Mouse (Mus musculus) hindbrain, embryonic 10.5 days (tissue): Measurements from ENCODE around the gene Ube2j1. TPM values are rescaled to one million over a fixed set of nuclear protein-coding genes. Genes with fewer than 3 reads are reported as not detected.

Experiments used
- DNase-seq: peaks from one replicate; pipeline ENCODE4 v3.0.0-alpha.2; 2017; ENCODE audit warnings: low spot score
- H3K27ac ChIP-seq: fragments of 300-500 bp; sonication (generic); 2 replicates; pipeline ENCODE4 v1.5.1; 2016; ENCODE audit warnings: mild to moderate bottlenecking, moderate library complexity
- H3K27me3 ChIP-seq: fragments of 300-500 bp; sonication (generic); 2 replicates; pipeline ENCODE4 v1.6.1; 2016; ENCODE audit warnings: mild to moderate bottlenecking; ENCODE audit not compliant: poor library complexity, insufficient read depth, severe bottlenecking
- H3K36me3 ChIP-seq: fragments of 300-500 bp; sonication (generic); 2 replicates; pipeline ENCODE4 v1.6.1; 2016; ENCODE audit warnings: mild to moderate bottlenecking, moderate library complexity
- H3K4me1 ChIP-seq: fragments of 300-500 bp; sonication (generic); replicated peaks from 2 replicates; pipeline ENCODE4 v1.6.1; 2016; ENCODE audit warnings: mild to moderate bottlenecking
- H3K4me3 ChIP-seq: fragments of 300-500 bp; sonication (generic); 2 replicates; pipeline ENCODE4 v1.5.1; 2016; ENCODE audit warnings: mild to moderate bottlenecking, moderate library complexity
- H3K9me3 ChIP-seq: fragments of 300-500 bp; sonication (generic); 2 replicates; pipeline ENCODE4 v1.6.1; 2016; ENCODE audit warnings: mild to moderate bottlenecking, moderate library complexity
- WGBS: fragments of 180-500 bp; shearing (Covaris S2); methylation state at CpG from one replicate; pipeline ENCODE4 v1.1.7; 2016; 5-methylcytosine and 5-hydroxymethylcytosine counted together
- polyA plus RNA-seq: library from polyadenylated mRNA; unstranded; fragments of >200 nt; fragmentation: Nextera tagmentation; extraction: Ambion mirVana; gene quantifications from 2 replicates; pipeline ENCODE4 v1.2.1, GENCODE M21; 2016

Ube2j1 gene
- polyA plus RNA-seq, 1 experiment from 2014 or later: 49.0 TPM

- peak overlapping the region; percentile 85 for H3K4me3 ChIP-seq
- H3K9me3 ChIP-seq: peaks cover 7% of the 10 kb centered on the region; the same call in 1 of the 2 replicates
- peaks cover 36% of the 10 kb centered on the region for H3K36me3 ChIP-seq
- H3K27me3 ChIP-seq: no peaks in the 10 kb centered on the region
- H3K4me1 ChIP-seq: peaks cover 19% of the 10 kb centered on the region
- DNase-seq: peak; percentile 48
- H3K27ac ChIP-seq: peak overlapping the region; percentile 97
- WGBS: 2% methylated on average over 55 of the region's 55 CpGs
Observed at GRCm38 (mm10) chr4:33030264-33031194, 687 bp upstream of the Ube2j1 start.

GRCm38 (mm10) chr4:33032045-33032444 is 829 bp downstream of the Ube2j1 start:
- H3K4me3 ChIP-seq: peak overlapping the region; percentile 85
- no peak for DNase-seq
- peaks cover 9% of the 10 kb centered on the region; the same call in 1 of the 2 replicates for H3K9me3 ChIP-seq
- peak overlapping the region; percentile 97 for H3K27ac ChIP-seq
- WGBS: 10% methylated on average over 4 of the region's 4 CpGs
- H3K36me3 ChIP-seq: peaks cover 44% of the 10 kb centered on the region
- H3K27me3 ChIP-seq: no peaks in the 10 kb centered on the region
- H3K4me1 ChIP-seq: peaks cover 19% of the 10 kb centered on the region

DNA sequence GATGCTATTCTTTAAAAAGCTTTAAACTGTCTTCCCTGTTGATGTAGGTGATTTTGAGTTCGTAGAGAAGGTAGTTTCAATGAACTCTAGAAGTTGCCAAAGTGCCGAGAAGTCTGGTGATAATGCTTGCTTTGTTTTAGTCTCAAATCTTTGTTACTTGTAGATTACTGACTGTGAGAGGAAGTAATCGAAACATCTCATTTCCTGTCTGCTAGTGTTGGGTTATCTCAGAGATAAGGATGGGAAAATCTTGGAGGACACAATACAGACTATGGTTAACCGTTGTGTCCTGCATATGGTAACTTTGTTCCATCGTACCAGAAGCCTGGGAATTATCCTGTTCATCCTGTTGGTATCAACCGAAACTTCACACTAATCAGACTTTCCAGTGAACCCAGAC is 2.3 kb downstream of the Ube2j1 start:
- H3K9me3 ChIP-seq: peaks cover 9% of the 10 kb centered on the region; the same call in 1 of the 2 replicates
- H3K36me3 ChIP-seq: peaks cover 39% of the 10 kb centered on the region
- H3K4me1 ChIP-seq: peaks cover 19% of the 10 kb centered on the region
- no peaks in the 10 kb centered on the region for H3K27me3 ChIP-seq
- no peak overlapping the region for H3K4me3 ChIP-seq
- WGBS: 83% methylated on average over 6 of the region's 6 CpGs
- no peak for DNase-seq
- H3K27ac ChIP-seq: no peak overlapping the region

DNA sequence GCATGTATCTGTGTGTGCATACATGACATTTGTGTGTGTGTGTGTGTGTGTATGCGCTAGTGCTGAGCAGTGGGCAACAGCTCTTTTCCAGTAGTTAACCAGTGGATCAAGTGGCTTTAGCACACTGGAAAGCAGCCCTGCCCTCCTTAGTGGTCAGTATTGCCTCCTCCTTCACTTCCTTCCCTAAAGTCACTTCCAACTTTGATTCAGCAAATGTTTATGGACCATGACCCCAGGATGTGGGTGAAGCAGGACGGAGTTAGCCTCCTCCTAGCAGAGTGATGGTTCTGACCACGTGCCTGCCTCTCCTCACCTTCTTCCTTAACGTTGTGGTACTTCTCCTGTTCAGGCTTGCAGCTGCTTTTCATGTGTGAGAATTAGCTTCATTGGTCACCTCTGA is 8.6 kb downstream of the Ube2j1 start:
- Histone ChIP-seq H3K36me3 (peaks cover 91% of the 10 kb centered on the region), H3K27ac (no peak overlapping the region), H3K4me1 (no peaks in the 10 kb centered on the region), H3K27me3 (no peaks in the 10 kb centered on the region), H3K9me3 (peaks cover 6% of the 10 kb centered on the region; the same call in 1 of the 2 replicates), H3K4me3 (no peak overlapping the region)
- 93% methylated on average over 4 of the region's 4 CpGs for WGBS
- no peak for DNase-seq

GRCm38 (mm10) chr4:33049601-33050000 is 18.4 kb downstream of the Ube2j1 start:
- DNase-seq: no peak
- Histone ChIP-seq H3K4me3 (no peak overlapping the region), H3K4me1 (no peaks in the 10 kb centered on the region), H3K27ac (no peak overlapping the region), H3K27me3 (no peaks in the 10 kb centered on the region), H3K9me3 (no peaks in the 10 kb centered on the region), H3K36me3 (peaks cover 83% of the 10 kb centered on the region)
- WGBS: 97% methylated on average over 11 of the region's 11 CpGs

DNA sequence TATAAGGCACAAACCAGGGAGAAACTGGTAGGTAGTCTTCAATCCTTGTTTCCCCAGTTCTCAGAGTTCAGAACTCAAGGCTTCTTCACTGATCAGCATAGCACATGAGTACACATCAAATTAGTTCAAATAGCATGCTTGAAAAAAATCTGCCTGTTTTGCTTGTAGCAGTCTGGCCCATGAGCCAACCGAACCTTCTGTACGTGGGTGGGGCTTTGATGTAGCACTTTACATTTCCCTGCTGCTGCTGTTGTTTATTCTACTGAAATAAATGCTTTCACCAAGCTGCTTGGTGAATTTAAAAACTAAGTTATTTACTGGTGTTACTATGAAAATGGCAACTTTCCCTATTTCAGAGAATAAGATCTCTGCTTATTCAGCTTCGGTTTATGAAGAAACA is 20.8 kb downstream of the Ube2j1 start:
- 96% methylated on average over 3 of the region's 3 CpGs for WGBS
- Histone ChIP-seq H3K27me3 (no peaks in the 10 kb centered on the region), H3K36me3 (peaks cover 58% of the 10 kb centered on the region)

DNA sequence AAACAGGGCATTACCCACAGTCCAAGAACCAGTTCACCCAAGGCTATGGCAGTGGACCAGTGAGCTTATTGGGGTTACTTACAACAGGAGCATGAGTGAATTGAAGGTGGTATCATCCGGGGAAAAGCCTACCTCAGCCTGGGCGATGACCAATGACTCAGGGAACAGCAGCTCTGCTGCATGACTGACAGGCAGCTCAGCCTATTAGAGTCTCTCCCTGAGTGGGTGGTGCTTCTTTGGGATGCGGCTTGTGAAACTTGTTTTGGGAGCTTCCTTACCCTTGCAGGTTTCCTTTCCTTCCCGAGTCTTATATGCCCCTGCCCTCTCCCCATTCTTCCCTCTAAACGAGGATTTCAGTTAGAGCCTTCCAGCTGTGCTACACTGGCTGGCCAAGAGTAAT is 21.4 kb downstream of the Ube2j1 start:
- no peak overlapping the region for H3K4me3 ChIP-seq
- H3K9me3 ChIP-seq: no peaks in the 10 kb centered on the region
- no peaks in the 10 kb centered on the region for H3K27me3 ChIP-seq
- no peaks in the 10 kb centered on the region for H3K4me1 ChIP-seq
- H3K27ac ChIP-seq: no peak overlapping the region
- DNase-seq: no peak
- peaks cover 52% of the 10 kb centered on the region for H3K36me3 ChIP-seq
- 84% methylated on average over 5 of the region's 5 CpGs for WGBS

More for the DNA sequence above, 20.8 kb downstream of the Ube2j1 start:
- no peak for DNase-seq
- H3K27ac ChIP-seq: no peak overlapping the region
- H3K9me3 ChIP-seq: no peaks in the 10 kb centered on the region
- no peaks in the 10 kb centered on the region for H3K4me1 ChIP-seq
- H3K4me3 ChIP-seq: no peak overlapping the region

GRCm38 (mm10) chr4:33054426-33054825 is 23.2 kb downstream of the Ube2j1 start:
- Histone ChIP-seq H3K27me3 (no peaks in the 10 kb centered on the region), H3K9me3 (no peaks in the 10 kb centered on the region), H3K27ac (no peak overlapping the region), H3K4me3 (no peak overlapping the region), H3K36me3 (peaks cover 34% of the 10 kb centered on the region), H3K4me1 (0 out of 2 replicates have a peak, but pooled peaks cover 3% of the 10 kb centered on the region)
- DNase-seq: no peak

GRCm38 (mm10) chr4:33056317-33056716 is 25.1 kb downstream of the Ube2j1 start:
- Histone ChIP-seq H3K4me3 (no peak overlapping the region), H3K27me3 (no peaks in the 10 kb centered on the region), H3K27ac (no peak overlapping the region), H3K4me1 (0 out of 2 replicates have a peak, but pooled peaks cover 3% of the 10 kb centered on the region), H3K36me3 (peaks cover 17% of the 10 kb centered on the region), H3K9me3 (no peaks in the 10 kb centered on the region)
- WGBS: 83% methylated on average over 1 of the region's 1 CpGs
- no peak for DNase-seq

DNA sequence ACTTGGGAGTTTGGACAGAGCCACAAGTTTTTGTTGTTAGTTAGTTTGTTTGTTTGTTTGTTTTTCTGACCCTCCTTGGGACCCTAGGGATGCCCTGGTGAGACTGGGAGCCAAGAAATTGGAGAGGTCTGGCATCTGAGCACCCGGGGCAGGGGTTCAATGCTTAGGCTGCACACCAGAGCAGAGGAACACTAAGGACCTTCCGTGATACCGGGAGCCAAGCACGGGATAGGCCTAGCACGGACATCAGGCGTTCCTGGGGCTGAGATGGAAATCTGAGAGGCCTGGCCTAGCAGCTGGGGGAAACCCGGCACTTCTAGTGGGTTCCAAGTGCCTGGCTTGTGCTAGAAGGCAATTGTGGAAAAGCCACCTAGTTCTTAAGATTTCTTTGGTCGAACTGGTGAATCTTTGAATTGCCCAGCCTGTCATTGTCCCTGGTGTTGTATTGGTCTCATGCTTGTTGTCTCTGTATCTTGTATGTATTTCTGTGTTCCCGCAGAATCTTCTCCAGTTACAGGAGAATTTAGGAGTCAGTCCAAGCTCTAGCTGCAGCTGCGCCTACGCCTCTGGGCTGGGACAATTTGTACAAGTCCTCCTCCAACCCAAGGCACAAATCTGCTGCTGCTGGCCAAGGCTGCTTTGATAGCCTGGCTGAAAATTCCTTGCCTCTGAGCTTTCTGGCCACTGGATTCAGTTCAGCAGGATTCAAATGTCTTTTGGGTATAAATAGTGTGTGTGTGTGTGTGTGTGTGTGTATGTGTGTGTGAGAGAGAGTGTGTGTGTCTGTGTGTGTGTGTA is 26.9 kb downstream of the Ube2j1 start:
- no peaks in the 10 kb centered on the region for H3K36me3 ChIP-seq
- 69% methylated on average over 11 of the region's 11 CpGs for WGBS
- H3K27me3 ChIP-seq: no peaks in the 10 kb centered on the region
- no peak overlapping the region for H3K27ac ChIP-seq
- DNase-seq: no peak
- no peak overlapping the region for H3K4me3 ChIP-seq
- H3K9me3 ChIP-seq: no peaks in the 10 kb centered on the region
- 0 out of 2 replicates have a peak, but pooled peaks cover 3% of the 10 kb centered on the region for H3K4me1 ChIP-seq

DNA sequence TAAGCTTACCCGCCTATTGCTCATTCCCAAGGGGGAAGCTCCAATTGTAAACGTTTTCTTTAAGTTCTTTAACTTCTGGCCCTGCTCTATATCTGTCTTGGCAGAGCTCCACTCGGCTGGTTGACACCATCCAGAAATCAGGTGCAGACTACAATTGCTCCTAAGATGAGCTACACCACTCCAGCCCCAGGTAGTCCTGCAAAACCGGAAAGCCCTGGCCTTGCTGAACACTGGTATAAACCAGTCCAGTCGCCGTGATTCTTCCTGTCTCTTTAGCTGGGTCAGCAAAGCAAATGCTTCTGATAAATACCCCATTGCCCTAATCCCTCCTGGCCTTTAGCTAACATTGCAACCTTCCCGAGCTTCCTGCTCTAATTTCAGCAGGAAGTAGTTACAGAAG is 29.9 kb downstream of the Ube2j1 start:
- no peak overlapping the region for H3K27ac ChIP-seq
- no peak overlapping the region for H3K4me3 ChIP-seq
- H3K27me3 ChIP-seq: no peaks in the 10 kb centered on the region
- H3K4me1 ChIP-seq: 0 out of 2 replicates have a peak, but pooled peaks cover 3% of the 10 kb centered on the region
- H3K36me3 ChIP-seq: no peaks in the 10 kb centered on the region
- WGBS: 63% methylated on average over 7 of the region's 7 CpGs
- DNase-seq: no peak
- no peaks in the 10 kb centered on the region for H3K9me3 ChIP-seq

DNA sequence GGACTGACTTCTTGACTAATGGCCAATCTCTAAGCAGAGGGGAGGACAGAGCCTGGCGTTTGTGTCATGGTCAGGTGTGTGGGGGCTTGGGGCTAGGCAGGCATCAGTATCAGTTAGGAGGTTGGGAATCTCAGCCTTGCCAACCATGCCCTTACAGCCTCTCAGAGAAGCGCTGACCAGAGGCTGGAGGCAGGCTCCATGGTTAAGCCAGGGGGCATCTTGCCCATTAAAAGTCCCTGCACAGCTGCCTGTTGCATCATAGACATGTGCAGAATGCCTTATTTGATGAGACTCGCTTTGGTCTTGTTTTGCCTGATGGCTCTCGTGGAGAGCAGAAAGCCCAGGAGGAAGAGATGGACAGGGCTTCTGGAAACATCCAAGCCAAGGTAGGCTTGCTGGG is 31.8 kb downstream of the Ube2j1 start, which contains the start of gene Gabrr2:
Gabrr2 (plus strand) TSS at position 19 of the 400 bp plus-strand sequence.
- Histone ChIP-seq H3K9me3 (no peaks in the 10 kb centered on the region), H3K4me3 (no peak within 1 kb of the TSS), H3K4me1 (0 out of 2 replicates have a peak, but pooled peaks cover under 1% of the 10 kb centered on the region), H3K27ac (no peak within 1 kb of the TSS), H3K27me3 (no peaks in the 10 kb centered on the region), H3K36me3 (no peaks in the 10 kb centered on the region)
- no peak for DNase-seq
- 85% methylated on average over 4 of the region's 4 CpGs for WGBS
